Mouse (Mus musculus) thymus, postnatal 36 days (tissue): ENCODE results near the gene Gad1.

Experiments used
- DNase-seq, 2 experiments: peaks; one replicate each; pipeline ENCODE4 v3.0.0; 2022; ENCODE audit warnings: mixed read lengths in 2 of 2

The Gad1 gene

GRCm38 (mm10) chr2:70629921-70630320 lies 77.0 kb downstream of the Gad1 start:
- no peak for DNase-seq

DNA sequence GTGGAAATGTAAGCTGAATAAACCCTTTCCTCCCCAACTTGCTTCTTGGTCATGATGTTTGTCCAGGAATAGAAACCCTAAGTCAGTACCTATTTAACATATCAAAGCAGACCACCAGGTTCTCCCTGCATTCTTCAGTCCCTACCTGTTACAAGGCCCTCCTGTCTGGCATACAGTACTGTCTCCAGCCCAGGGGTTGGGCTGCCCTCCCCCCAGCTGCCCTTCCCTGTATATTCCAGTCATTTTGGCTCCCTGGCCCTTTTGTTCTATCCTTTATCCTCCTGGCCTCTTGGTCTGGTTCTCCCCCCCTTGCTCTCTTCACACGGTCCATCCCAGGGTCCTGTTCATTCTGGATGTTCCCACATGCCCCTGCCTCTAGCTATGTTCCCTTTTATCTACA lies 78.4 kb downstream of the Gad1 start:
- no peak for DNase-seq

DNA sequence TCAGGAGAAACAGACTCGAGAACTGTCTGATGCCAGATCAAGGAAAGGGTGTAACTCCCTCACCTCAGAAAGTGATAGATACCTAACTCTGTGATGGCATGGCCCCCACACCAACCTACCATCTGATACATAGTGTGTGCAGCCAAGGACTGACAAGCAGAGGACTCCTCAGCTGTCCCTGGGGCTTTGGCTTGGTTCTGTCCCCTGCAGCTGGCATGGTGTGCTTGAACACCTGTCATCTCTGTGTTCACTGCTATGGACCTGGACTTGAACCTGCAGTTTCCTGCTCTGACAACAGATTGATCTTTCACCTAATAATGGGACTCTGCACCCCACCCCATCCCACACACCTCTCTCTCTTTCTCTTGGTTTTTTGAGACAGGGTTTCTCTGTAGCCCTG lies 79.5 kb downstream of the Gad1 start:
- DNase-seq, result no peak

GRCm38 (mm10) chr2:70634028-70634690 lies 81.3 kb downstream of the Gad1 start:
- no peak for DNase-seq

DNA sequence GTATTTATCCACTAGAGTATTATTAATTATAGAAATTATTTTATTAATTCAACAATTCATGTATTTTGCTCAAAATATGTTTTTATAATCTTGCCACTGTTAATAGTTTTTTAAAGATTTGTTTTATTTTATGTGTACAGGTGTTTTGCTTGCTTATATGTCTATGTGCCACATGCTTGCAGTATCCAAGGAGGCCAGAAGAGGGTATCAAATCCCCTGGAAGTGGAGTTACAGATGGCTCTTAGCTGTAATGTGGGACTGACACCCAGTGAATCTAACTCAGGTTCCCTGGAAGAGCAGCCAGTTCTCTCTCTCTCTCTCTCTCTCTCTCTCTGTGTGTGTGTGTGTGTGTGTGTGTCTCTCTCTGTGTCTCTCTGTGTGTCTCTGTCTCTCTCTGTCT lies 88.1 kb downstream of the Gad1 start:
- no peak for DNase-seq

DNA sequence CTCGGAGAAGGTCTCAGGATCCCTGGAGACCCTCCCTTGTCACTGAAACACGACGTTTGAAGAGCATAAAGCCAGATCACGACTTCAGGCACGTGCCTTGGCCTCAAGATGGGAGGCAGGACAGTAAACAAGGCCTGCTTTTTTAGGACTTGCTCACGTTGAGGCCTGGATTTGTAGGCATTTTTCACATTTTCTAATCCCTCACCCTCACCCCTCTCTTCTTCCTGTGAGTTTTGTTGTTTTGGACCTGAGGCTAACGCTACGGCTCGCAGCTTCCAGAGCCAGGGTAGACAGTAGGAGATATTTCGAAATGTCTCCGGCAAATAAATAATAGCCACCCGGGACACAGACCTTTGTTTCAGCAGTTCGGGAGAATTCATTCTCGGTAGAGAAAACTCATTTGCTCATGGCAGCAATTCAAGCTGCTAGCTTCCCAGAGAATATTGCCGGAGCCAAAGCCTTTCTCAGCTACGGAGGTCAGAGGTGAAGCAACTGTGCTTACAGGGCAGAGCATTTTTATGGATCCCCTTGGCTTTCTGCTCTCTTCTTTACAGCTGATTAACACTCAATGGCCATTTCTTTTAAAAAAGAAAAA lies 90.2 kb downstream of the Gad1 start:
- DNase-seq, result no peak

GRCm38 (mm10) chr2:70645266-70645780 lies 92.5 kb downstream of the Gad1 start:
- DNase-seq, result no peak

- no peak for DNase-seq
Observed at GRCm38 (mm10) chr2:70647681-70648080, 94.8 kb downstream of the Gad1 start.

DNA sequence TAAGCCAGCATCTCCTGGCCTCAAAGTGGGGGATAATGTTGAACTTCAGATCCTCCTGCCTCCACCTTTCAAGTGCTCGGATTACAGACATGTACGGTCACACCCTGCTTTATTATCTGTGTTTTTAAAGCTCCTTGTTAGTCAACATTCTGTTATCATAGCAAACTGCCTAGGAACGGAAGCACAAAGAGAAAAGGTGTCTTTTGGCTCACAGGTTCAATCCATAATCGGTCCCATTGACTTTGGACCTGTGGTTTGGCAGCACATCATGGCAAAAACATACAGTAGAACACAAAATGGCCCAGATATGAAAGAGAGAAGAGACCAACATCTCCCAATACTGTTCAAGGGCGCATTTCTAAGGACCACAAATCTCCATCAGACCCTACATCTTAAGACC lies 95.4 kb downstream of the Gad1 start:
- no peak for DNase-seq

- no peak for DNase-seq
Observed at GRCm38 (mm10) chr2:70649471-70649870, 96.6 kb downstream of the Gad1 start.
